7 mouse cellular contexts compared by ENCODE assay signal in genomic region chr4:145463553-145464253, GRCm38 (mm10). TPM values are rescaled to one million over a fixed set of nuclear protein-coding genes. Genes with fewer than 3 reads are reported as not detected.
A peak's percentile ranks its signal among the peaks of the same experiment; 100 is the strongest.
DNase-seq lines count a peak whose midpoint lies in the region; ATAC-seq and TF ChIP-seq lines count a peak whose summit lies in the region.
"Not testable (repeated sequence)": the region's sequence is repeated elsewhere in the genome, so short reads cannot be mapped to it uniquely, and the experiment has no call there.

No protein-coding gene starts in this region.

- not testable (repeated sequence) for H3K9ac ChIP-seq in forebrain, embryonic 11.5 days (ENCODE audit: low read length); heart, postnatal 0 days (replicated peaks; ENCODE audit: low read depth, low read length); liver, embryonic 12.5 days; midbrain, embryonic 14.5 days (replicated peaks; ENCODE audit: low read length)

- H3K4me1 ChIP-seq in forebrain, embryonic 11.5 days (replicated peaks; ENCODE audit: control insufficient read depth, insufficient read depth, low read length); heart, postnatal 0 days (ENCODE audit: control insufficient read depth, insufficient read depth); kidney, adult 2 months (ENCODE audit: control insufficient read depth, insufficient read depth, low read length); liver, embryonic 12.5 days; midbrain, embryonic 14.5 days (ENCODE audit: control insufficient read depth, insufficient read depth, low read length): not testable (repeated sequence)

- H3K27ac ChIP-seq in forebrain, embryonic 11.5 days (ENCODE audit: low read depth, low read length); heart, postnatal 0 days (ENCODE audit: low read depth); kidney, adult 2 months (ENCODE audit: insufficient read depth, low read depth, low read length); liver, embryonic 12.5 days; midbrain, embryonic 14.5 days (replicated peaks; ENCODE audit: low read depth, low read length): not testable (repeated sequence)

- H3K9me3 ChIP-seq in forebrain, embryonic 11.5 days (ENCODE audit: control insufficient read depth, low read length); heart, postnatal 0 days (replicated peaks; ENCODE audit: control insufficient read depth, low read length); liver, embryonic 12.5 days (replicated peaks); midbrain, embryonic 14.5 days (ENCODE audit: control insufficient read depth, low read length): not testable (repeated sequence)

- not testable (repeated sequence) for H3K36me3 ChIP-seq in forebrain, embryonic 11.5 days (ENCODE audit: control insufficient read depth, insufficient read depth, low read length); heart, postnatal 0 days (replicated peaks; ENCODE audit: control insufficient read depth, insufficient read depth, low read length); kidney, adult 2 months (ENCODE audit: control insufficient read depth, insufficient read depth, low read length); liver, embryonic 12.5 days; midbrain, embryonic 14.5 days (ENCODE audit: control insufficient read depth, insufficient read depth, low read length); splenic B cell, adult 2 months (ENCODE audit: control insufficient read depth, insufficient read depth, low read length, poor library complexity, severe bottlenecking)

- ATAC-seq in forebrain, embryonic 11.5 days (replicated peaks; ENCODE audit: low FRiP score) = 0 out of 2 replicates have a peak, but pooled peaks have one; percentile 65
- not testable (repeated sequence) for ATAC-seq in heart, postnatal 0 days (ENCODE audit: insufficient read depth, low read depth); liver, embryonic 12.5 days; midbrain, embryonic 14.5 days (ENCODE audit: low FRiP score, low TSS enrichment)

- TF ChIP-seq EP300 in heart, postnatal 0 days (IDR thresholded peaks at IDR 0.05; ENCODE audit: low read depth) = not testable (repeated sequence)

- peak overlapping the region; percentile 25 for H3K4me3 ChIP-seq in forebrain, embryonic 11.5 days (ENCODE audit: low read depth, low read length)
- peak overlapping the region; percentile 41 for H3K4me3 ChIP-seq in heart, postnatal 0 days (ENCODE audit: low read depth, low read length)
- peak overlapping the region; percentile 26 for H3K4me3 ChIP-seq in kidney, adult 2 months (ENCODE audit: insufficient read depth, low read depth, low read length)
- peak overlapping the region; percentile 46 for H3K4me3 ChIP-seq in liver, embryonic 12.5 days
- peak overlapping the region; percentile 27 for H3K4me3 ChIP-seq in midbrain, embryonic 14.5 days (replicated peaks; ENCODE audit: low read depth, low read length)

- not testable (repeated sequence) for TF ChIP-seq POLR2A in kidney, adult 2 months (IDR thresholded peaks at IDR 0.05; ENCODE audit: low read depth, low read length)

- H3K27me3 ChIP-seq in forebrain, embryonic 11.5 days (ENCODE audit: control insufficient read depth, insufficient read depth, low read length); heart, postnatal 0 days (ENCODE audit: control insufficient read depth, insufficient read depth, low read length); kidney, adult 2 months (replicated peaks; ENCODE audit: control insufficient read depth, insufficient read depth, low read length); liver, embryonic 12.5 days (replicated peaks); midbrain, embryonic 14.5 days (ENCODE audit: control insufficient read depth, insufficient read depth, low read length); splenic B cell, adult 2 months (ENCODE audit: control insufficient read depth, insufficient read depth, low read length, poor library complexity, severe bottlenecking): not testable (repeated sequence)

- 17% methylated on average over 65 of the region's 68 CpGs for whole genome bisulfite sequencing in forebrain, embryonic 11.5 days
- WGBS in heart, postnatal 0 days = 22% methylated on average over 61 of the region's 68 CpGs
- 20% methylated on average over 68 of the region's 68 CpGs for WGBS in kidney, adult 2 months
- WGBS in liver, embryonic 12.5 days (ENCODE audit: insufficient replicate concordance) = 15% methylated on average over 68 of the region's 68 CpGs
- WGBS in midbrain, embryonic 14.5 days = 17% methylated on average over 67 of the region's 68 CpGs

- peak overlapping the region; percentile 39 for H3K4me2 ChIP-seq in forebrain, embryonic 11.5 days (ENCODE audit: low read depth, low read length, severe bottlenecking)
- peak overlapping the region; percentile 58 for H3K4me2 ChIP-seq in heart, postnatal 0 days (ENCODE audit: low read depth, low read length)
- peak overlapping the region; percentile 68 for H3K4me2 ChIP-seq in liver, embryonic 12.5 days
- peak overlapping the region; percentile 44 for H3K4me2 ChIP-seq in midbrain, embryonic 14.5 days (ENCODE audit: low read length)

- TF ChIP-seq CTCF in heart, postnatal 0 days (IDR thresholded peaks at IDR 0.05; ENCODE audit: low read depth); kidney, adult 2 months (conservative IDR thresholded peaks at IDR 0.05; ENCODE audit: insufficient read depth, insufficient read length, low read depth, low read length): not testable (repeated sequence)

- peak; percentile 33 for DNase-seq in adrenal gland, postnatal 14 days
- DNase-seq in forebrain, embryonic 11.5 days (ENCODE audit: low spot score) = peak; percentile 64
- DNase-seq in heart, postnatal 0 days (ENCODE audit: low spot score) = peak; percentile 20
- DNase-seq in kidney, adult 2 months = not testable (repeated sequence)
- peak; percentile 38 for DNase-seq in midbrain, embryonic 14.5 days
- peak; percentile 11 for DNase-seq in splenic B cell, adult 2 months (ENCODE audit: low read depth, low spot score)

RNA-seq across cellular contexts. Expression of gene Zfp990, which starts 46.9 kb away (rescaled TPM):
- total RNA-seq in adrenal gland, postnatal 14 days (2021) = 1.2 and 1.7 TPM in 2 replicates
- not detected in 2 replicates for polyA plus RNA-seq in forebrain, embryonic 11.5 days (2014; fragmentation: Nextera tagmentation; extraction: Ambion mirVana)
- total RNA-seq in heart, postnatal 0 days (2014; rRNA removed; ENCODE audit: low replicate concordance) = not detected in 2 replicates
- polyA plus RNA-seq in heart, postnatal 0 days (2015; fragmentation: Nextera tagmentation; extraction: Ambion mirVana) = not detected in 2 replicates
- 0.05 and 0.06 TPM in 2 replicates for polyA plus RNA-seq in kidney, adult 2 months (2012; rRNA removed)
- polyA plus RNA-seq in liver, embryonic 12.5 days (2016; fragmentation: Nextera tagmentation; extraction: Ambion mirVana) = 0.04 and 0.19 TPM in 2 replicates
- 0.13 TPM in 1 of 2 replicates, not detected in the other for polyA plus RNA-seq in midbrain, embryonic 14.5 days (2014; fragmentation: Nextera tagmentation; extraction: Ambion mirVana)
